In genomic region chr7:129984367-129984766, GRCm38 (mm10) we compare ENCODE assay signal across 12 mouse cellular contexts.
DNase-seq lines count a peak whose midpoint lies in the region.
"Had no signal": no experiment of that assay in that cellular context is flagged by ENCODE, and none has a peak within 500 bp of the region (broad histone marks: within the 10 kb centered on the region; RNA-seq: fewer than 3 reads in every experiment).

No protein-coding gene starts in this region.

- no peak overlapping the region for H3K4me3 ChIP-seq in embryonic facial prominence, embryonic 10.5 days
- H3K4me3 ChIP-seq: megakaryocyte, embryonic 14.5 days had no signal

- peaks cover 62% of the 10 kb centered on the region for H3K4me1 ChIP-seq in embryonic facial prominence, embryonic 10.5 days
- H3K4me1 ChIP-seq: megakaryocyte, embryonic 14.5 days had no signal

- no peaks in the 10 kb centered on the region for H3K9me3 ChIP-seq in embryonic facial prominence, embryonic 10.5 days

- H3K27me3 ChIP-seq in embryonic facial prominence, embryonic 10.5 days (replicated peaks; ENCODE audit: low read depth, poor library complexity, severe bottlenecking) = no peaks in the 10 kb centered on the region
- H3K27me3 ChIP-seq: megakaryocyte, embryonic 14.5 days had no signal

- 65% methylated on average over 9 of the region's 9 CpGs for WGBS in embryonic facial prominence, embryonic 10.5 days

- H3K27ac ChIP-seq in embryonic facial prominence, embryonic 10.5 days (replicated peaks) = peak overlapping the region; percentile 40

- DNase-seq in kidney, adult 11 months = peak; percentile 7
- no peak for DNase-seq in kidney, adult 8-10 months
- no peak for DNase-seq in embryonic facial prominence, embryonic 10.5 days (ENCODE audit: low spot score)
- DNase-seq in kidney, postnatal 10 days = peak; percentile 16
- peak; percentile 74 for DNase-seq in lung, postnatal 36 days
- DNase-seq in frontal cortex, postnatal 25 days (ENCODE audit: low spot score in 2 of 2) = no peak
- no peak for DNase-seq in adrenal gland, postnatal 14 days
- DNase-seq: cerebellum, postnatal 10 days; heart, adult 11 months; layer of hippocampus, adult 9-11 months; right cerebral cortex, postnatal 25 days had no signal

- H3K36me3 ChIP-seq in embryonic facial prominence, embryonic 10.5 days (replicated peaks) = no peaks in the 10 kb centered on the region

Comparison
In these comparisons a context has a peak if more than half of its experiments do, and no peak if none do; other contexts are left out.
1. DNase-seq: peak in kidney, adult 11 months (single experiment), kidney, postnatal 10 days (single experiment) and lung, postnatal 36 days (single experiment); none in kidney, adult 8-10 months (0 of 2), embryonic facial prominence, embryonic 10.5 days (single experiment), frontal cortex, postnatal 25 days (0 of 2) and adrenal gland, postnatal 14 days (single experiment).